Mouse (Mus musculus): Measurements from ENCODE around the gene Iars.

Iars gene

DNA sequence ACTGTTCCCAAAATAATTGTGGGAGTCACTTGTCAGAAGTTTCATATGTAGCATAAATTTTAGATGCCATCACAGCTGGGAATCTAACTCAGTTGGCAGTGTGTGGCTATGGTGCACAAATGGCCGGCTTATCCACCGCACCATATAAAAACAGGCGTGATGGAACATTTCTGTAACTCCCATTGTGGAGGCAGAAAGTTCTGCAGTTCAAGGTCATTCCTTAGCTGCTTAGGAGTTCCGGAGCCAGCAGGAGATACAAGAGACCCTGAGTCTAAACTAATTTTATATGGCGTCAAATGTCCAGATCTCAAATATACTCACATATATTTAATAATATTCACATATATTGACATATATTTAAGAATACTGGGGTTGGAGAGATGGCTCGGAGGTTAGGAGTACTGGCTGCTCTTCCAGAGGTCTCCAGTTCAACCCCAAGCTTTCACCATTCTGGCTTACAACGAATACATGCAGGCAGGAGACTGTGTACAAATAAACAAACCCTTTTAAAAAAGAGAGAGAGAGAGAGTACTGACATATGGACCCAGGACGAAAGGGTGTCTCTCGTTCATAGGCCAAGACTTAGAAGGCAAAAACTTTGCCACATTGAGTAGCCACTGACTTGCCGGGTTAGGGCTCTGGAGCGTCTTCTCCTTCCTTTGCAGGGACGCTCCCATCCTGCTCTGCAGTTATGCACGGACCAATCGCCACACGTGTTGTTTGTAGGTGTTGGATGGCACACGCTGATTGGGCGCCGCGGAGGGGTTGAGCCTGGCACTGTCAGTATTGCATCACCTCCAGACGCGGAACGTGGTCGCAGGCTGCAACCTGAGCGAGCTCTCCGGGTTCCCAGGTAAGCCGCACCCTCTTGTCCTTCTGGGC, at the start of gene Iars:
TSS of gene Iars (plus strand) at position 750 of the 882 bp plus-strand sequence.
- peak; percentile 98 to 99 for DNase-seq (ENCODE audit: low spot score in 2 of 2)

DNA sequence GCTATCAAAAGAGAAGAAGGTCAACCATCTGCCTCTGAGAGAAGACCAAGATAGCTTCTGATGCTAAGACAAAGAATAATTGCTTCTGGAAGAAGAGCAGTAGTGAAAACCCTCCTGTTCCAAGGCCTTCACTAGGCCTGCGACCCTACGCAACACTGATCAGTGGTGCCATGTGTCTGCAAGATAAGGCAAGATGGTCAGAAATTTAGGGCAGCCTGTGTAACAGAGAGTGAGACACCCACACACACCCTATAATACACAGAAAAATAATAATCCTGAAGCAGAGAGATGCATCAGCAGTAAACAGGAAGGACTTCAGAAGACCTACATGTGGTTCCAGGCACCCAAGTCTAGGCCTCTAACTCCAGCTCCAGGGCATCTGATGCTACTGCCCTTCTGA, 41.9 kb upstream of the Iars start:
- no peak for DNase-seq (ENCODE audit: low spot score in 2 of 2)

DNA sequence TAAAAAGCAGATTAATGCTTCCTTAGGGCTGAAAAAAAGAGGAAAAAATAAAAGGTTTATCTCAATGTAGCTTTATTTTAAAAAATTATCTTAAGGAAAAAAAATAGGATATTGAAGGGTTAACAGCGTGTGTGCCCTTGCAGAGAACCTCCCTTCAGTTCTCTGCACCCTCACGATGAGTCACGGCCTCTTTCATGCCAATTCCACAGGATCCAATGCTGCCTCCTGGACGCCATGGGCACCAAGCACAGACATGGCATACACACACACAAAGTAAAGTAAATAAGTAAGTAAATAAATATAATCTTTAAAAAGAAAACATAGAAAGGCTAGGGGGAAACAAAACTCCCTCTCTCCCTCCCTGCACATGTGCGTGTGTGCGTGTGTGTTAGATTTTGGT, 39.2 kb upstream of the Iars start:
- DNase-seq (ENCODE audit: low spot score in 2 of 2): no peak

DNA sequence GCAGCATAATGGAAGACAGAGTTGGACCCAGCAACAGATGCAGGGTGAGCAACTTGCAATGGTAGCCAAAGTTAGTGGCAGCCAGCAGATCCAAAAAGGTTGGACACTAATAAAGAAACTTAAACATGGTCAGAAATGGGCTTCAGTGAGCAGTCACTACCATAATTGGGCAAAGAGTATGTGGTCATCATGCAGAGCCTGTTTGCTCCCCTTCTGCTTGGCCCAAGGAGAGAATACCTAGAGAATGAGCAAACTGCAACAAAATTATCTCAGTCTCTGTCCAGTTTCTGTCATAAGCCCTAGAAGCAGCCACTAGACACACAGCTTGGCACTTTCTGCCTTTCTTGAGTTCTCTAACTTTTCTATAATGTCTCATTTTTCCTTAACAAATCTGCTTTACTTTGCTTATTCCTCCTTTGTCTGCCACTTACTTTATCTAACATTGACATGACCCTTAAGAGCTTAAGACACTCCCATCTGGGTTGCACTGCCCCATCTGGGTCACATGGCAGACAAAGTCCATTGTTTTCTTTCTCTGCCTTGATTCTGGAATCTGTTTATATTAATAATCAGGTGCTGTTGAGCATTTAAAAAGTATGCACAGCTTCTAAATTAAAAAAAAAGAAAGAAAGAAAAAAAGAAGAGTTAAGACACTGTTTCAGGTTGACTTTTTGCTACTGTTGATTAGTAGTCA, 38.1 kb upstream of the Iars start:
- no peak for DNase-seq (ENCODE audit: low spot score in 2 of 2)

DNA sequence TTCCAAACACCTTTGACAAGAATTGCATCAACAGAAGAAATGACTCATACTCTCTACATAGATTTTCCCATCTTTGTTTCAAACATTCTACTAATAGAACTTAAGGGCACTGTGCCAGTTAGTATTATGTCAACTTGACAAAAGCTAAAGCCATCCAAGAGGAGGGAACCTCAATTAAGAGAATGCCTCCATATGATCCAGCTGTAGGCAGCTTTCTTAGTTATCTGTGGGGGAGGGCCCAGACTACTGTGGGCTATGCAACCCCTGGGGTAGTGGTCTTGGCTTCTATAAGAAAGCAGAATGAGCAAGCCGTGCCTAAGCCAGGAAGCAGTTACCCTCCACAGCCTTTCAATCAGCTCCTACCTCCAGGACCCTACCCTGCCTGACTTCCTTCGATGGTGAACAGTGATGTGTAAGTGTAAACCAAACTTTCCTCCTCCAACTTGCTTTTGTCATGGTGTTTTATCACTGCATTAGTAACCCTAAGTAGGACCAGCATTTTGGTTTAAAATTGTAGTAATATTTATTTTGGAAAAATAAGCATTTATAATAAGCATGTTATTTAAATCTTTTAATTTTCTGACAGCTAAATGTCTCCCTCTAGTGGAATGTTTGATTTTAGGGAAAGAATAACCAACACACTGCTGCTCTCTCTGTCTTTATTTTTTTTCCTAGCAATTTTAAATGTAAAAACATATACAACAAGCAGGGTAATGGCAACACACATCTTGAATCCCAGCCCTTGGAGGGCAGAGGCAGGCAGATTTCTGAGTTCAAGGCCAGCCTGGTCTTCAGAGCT, 37.0 kb upstream of the Iars start:
- DNase-seq (ENCODE audit: low spot score in 2 of 2): no peak

DNA sequence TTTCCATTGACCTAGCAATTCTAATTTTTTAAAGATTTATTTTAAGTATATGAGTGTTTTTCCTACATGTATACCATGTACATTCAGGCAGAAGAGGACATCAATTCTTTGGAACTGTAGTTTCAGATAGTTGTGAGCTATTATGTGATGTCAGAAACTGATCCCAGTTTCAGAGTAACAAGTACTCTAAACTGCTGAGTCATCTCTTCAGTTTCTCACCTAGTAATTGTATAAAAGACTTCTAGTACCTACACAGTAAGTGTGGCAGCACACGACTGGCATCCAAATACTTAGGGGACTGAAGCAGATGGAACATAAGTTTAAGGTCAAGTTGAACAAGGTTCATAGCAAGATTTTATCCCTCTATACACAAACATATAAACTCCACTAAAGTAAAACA, 35.9 kb upstream of the Iars start:
- DNase-seq (ENCODE audit: low spot score in 2 of 2): no peak

DNA sequence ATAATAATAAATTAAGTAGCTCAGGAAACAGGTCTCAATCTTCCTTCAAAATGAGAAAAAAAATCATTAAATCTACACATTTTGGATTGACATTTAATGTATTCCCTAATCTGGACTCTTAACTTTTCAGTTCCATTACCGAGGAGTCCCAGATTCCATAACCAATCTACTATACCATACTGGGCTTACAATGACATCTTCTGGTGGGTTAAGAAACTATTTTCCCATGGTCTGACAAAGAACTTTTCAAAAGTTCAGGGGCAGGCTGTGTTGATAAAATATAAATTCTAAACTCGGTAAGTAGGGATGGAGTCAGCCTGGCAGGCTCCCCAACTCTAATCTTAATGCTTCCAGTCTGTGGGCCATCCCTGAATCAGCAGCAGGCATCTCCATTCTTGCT, 30.8 kb upstream of the Iars start:
- DNase-seq (ENCODE audit: low spot score in 2 of 2): no peak

DNA sequence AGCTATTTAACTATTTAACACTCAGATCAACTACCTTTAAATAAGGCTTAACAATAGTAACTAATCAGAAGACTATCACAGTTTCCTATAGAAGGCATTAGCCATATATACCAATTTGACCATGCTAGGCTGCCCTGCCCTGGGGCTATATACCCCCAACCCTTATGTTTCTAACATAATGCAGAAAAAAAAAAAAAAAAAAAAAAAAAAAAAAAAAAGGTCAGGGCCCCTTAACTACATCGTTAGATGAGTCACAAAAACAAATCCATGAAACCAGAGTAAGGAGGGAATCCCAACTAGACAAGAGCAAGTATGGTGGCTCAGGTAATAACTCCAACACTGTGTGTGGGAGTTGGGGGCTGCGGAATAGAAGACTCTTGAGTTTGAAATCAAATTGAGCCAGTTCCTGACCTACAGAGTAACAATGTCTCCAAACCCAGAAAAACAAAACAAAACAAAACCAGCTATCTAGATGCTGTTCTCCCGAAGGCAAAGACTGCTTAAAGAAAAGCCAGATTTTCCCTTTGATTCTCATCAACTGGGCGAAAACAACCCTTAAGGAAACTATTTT, 30.0 kb upstream of the Iars start:
- DNase-seq (ENCODE audit: low spot score in 2 of 2): no peak

DNA sequence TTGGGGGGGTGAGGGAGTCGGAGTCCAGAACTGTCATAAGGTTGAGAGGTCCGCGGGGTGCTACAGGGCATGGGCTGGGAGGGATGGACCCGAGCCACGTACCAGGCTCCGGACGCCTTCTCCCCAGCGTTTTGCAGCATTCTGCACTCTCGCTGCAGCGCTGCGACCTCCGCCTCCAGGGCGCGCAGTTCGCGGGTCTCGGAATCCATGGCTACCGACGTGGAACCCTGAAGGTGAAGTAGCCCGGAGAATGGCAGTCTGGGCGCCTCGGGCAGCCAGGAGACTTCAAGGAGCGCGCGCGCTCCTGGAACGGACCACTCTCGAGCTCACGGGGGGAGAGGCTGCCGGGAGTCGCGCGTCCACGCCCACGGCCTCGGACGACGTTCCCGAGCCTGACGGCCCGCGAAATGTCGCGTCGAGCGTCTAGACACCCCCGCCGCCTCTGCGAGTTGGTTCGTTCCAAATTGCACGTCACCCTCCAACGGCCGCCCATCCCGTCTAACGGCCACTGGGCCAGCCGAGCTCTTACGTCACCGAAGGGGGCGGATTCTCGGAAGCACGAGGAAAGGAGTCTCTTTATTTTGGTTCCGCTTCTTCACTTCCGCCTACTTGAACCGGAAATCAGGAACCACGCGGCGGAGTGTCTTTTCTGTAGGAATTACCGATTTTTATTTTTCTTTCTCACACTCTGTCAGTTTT, 29.3 kb upstream of the Iars start, which contains the start of the genes Cenpp and Nol8:
TSS of gene Cenpp (minus strand) at position 305 of the 699 bp plus-strand sequence.
TSS of gene Nol8 (plus strand) at position 598 of the 699 bp plus-strand sequence.
- DNase-seq (ENCODE audit: low spot score in 2 of 2): peak; percentile 98 to 99

DNA sequence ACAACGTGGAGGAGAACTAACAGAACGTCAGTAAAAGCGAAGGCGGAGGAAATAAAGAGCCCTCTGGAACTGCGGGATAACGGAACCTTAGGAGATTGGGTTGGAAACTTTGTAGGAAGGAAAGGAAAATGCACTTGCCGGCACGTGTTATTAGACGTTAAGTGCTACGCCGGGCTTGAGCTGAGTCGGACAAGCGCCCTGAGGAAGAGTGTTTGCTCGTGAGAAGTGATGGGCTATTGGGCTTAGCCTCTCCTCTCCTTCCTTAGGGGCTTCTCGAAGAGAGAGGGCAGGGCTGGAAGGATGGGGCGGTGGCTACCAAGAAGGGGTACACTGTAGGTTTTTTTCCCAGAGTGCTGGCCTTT, 28.7 kb upstream of the Iars start:
- DNase-seq (ENCODE audit: low spot score in 2 of 2): no peak

DNA sequence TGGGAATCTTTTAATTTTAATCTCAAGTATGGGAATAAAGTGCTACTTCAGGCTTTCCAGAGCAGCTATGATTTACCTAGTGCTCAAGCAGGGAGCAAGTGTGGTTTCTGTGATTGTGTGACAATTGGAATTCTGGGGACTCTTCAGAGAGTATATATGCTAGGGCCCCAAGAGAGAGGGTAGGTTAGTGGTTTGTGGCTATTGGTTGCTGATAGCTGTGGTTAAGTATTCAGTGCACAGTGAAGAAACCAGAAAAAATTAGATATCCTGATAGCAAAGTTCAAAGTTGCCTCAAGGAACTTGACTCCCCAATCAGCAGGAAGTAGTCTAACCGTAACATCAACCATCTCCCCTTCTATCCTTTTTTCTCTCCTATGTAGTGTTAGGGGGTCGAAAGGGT, 4.1 kb upstream of the Iars start:
- DNase-seq (ENCODE audit: low spot score in 2 of 2): no peak

DNA sequence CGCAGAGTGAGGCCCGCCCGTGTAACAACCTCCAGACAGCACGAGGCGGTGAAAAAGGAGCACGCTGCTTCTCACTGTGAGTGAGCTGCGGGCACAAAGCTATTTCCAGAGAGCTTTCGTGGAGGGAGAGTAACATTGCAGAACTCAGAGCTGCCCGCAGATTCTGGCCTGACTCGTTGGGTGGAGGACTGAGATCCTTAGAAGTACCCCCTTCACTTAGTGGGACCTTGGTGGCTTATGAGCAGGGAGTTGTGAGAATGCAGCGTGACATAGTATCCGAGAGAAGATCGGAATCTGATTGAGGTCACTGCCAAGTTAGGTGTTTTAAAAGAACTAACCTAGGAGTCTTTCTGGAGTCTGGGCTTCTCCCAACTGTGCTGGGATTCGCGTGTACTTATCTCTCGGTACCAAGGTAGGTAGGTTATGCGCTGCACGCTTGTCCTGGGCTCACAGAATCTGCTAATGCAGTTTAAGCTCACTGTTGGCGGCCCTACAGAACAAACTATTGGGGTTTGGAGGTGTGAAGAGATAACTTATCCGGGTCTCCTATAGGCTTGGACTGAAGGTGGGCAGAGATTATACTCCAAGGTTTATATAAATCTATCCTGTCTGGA, 440 bp downstream of the Iars start:
- DNase-seq (ENCODE audit: low spot score in 2 of 2): no peak

DNA sequence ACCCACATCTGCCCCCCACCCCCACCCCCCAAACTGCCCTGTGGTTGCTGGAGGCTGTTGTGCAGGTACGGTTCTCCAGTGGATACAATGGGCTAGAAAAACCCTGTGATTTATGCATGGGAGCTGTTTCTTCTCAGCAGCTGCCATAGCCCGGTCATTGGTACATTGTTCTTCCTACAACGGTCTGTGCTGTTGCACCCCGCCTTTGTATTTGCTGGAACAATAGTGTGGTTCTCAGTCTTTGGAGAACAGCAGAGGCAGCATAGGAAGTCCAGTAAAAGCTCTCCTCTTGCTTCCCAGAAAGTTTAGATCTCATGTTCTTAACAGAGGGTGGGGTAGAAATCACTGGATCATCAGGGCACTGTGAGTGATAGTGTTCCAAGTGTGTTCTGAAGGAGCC, 2.4 kb downstream of the Iars start:
- no peak for DNase-seq (ENCODE audit: low spot score in 2 of 2)

DNA sequence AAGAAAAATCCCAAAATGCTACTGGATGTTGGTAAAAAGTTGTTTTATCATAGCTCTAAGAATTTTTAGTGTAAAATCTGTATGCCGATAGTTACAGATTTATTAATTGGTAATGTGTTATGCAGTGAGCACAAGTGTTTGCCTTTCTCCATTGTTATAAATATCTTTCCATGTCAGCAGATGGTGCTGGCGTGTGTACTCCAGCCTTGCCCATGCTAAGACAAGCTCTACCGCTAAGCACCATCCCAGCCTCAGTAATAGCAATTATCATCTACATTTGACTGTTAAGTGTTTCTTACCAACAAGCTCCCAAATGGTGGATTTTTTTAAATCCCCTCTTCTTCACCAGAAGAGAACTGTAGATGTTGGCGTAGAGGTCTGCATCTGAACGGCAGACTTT, 9.2 kb downstream of the Iars start:
- no peak for DNase-seq (ENCODE audit: low spot score in 2 of 2)

DNA sequence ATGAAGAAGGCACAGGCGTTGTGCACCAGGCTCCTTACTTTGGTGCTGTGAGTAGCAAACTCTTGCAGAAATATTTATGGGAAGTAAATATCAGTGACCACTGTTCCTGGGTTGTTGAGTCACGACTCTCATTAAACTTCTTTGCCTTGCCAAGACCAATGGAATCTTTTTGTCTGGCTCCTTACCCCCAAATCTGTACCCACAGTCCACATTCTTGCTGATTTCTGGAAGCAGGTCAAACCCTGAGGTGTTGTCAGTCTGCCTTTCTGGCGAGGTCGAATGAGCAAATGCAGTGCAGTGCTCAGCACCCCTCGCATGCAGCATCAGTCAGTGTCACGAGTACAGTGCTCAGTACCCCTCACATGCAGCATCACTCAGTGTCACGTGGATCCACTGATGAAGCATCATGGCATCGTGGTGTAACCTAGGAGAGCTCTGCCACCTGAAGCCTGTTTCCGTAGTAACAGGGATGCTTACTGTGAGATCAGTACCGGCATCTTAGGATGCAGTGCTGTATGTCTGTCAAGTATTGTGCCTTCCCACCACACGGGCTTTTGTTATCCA, 21.4 kb downstream of the Iars start:
- no peak for DNase-seq (ENCODE audit: low spot score in 2 of 2)

DNA sequence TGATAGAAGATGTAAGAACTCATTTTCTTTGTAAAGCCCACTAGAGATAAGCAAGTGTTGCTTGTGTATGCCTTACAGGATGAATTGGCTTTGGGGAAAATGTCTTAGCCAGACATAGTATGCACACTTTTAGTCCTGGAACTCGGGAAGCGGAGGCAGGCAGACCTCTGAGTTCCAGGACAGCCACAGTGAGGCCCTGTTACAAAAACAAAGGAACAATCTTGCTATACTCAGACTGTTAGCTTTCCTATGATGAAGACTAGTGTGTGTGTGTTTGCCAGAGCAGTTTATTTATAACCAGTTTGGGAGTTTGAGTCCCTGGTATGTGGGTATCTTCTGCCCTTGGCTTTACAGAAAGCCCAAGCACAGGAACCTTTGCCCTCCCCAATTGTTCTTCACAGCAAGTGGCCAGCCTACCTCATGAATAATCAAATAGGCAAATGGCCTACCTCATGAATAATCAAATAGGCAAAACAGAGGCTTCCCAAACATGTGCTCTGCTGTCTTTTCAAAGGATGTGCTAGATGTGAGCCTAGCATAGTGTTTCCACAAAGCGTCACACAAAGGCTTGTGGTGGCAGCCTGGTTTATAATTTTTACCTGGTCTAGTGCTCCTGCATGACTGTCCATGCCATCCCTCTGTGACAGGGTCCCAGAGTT, 24.3 kb downstream of the Iars start:
- no peak for DNase-seq (ENCODE audit: low spot score in 2 of 2)

DNA sequence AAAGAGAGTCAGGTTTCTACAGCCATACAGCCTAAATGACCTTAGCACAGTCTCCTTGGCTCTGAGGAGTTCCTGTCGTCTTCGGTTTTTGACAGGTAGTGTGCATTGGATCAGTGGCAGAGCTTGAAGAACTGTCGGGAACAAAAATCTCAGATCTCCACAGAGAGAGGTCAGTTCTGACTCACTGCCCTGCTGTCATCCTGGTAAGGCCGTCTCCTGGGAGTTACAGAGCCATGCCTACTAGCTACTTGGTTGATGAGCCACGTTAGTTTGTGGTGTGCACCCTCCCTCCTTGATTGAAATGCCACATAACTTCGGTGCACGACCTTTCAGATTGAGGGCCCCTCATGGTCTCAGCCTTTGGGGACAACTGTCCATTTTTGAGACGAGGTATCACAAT, 26.4 kb downstream of the Iars start:
- DNase-seq (ENCODE audit: low spot score in 2 of 2): no peak

DNA sequence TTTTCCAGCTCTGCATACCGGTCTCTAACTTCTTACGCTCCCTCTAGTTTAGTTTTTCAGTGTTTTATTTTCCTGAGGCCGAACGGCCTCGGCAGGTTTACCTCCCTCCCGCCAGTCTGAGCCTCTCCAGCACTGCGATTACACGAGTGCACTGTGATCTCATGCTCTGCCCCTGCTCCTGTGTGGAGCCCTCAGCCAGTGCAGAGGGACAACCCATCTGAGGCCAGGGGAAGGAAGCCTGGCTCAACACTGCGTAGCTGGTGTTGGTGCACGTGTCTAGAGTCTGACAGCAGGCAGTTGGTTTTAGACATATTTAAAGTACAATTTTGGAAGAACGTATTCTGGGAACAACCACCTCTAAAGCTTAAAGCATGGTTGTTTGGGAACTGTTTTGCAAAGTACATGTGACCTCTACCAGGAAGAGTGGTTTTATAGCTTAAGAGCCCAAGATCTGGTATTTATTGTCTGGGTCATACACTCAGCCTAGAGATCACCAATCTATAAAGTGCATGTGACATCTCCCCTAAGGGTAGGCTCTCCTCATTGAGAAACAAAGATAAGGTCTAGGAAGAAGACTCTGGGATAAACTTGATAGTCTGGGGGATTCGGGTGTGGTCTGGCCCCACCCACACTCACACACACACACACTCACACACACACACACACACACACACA, 30.3 kb downstream of the Iars start:
- DNase-seq (ENCODE audit: low spot score in 2 of 2): no peak

DNA sequence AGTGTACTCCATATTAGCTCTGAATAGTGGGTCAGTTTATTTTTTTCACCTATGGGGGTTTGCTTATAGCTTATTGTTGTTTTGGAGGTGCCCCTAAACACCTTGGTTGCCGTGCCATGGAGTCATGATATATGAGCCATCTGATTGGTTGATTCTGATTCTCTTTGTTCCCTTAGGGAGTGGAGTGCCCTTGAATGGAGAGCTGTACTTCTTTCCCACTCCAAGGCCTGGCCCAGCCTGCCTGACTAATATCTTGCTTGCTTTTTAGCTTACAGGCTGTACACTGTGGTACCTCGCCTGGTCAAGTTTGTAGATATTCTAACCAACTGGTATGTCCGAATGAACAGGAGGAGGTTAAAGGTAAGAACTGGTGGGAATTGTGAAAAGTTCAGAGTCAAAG, 37.4 kb downstream of the Iars start:
- DNase-seq (ENCODE audit: low spot score in 2 of 2): no peak

All from cerebellum, postnatal 4 days (tissue).